Mouse (Mus musculus): Measurements from ENCODE around the gene Pklr. TPM values are rescaled to one million over a fixed set of nuclear protein-coding genes. Genes with fewer than 3 reads are reported as not detected.

Gene Pklr
- total and polyA plus RNA-seq, 3 experiments: 53.2 to 185 (median 133) TPM

- peak; percentile 93 for DNase-seq (ENCODE audit: low read depth, low spot score)
- Histone ChIP-seq H3K79me2 (ENCODE audit: control insufficient read depth, insufficient read depth, low read length, poor library complexity) (peaks cover 2% of the 10 kb centered on the region), H3K27ac (ENCODE audit: control insufficient read depth, low read depth, low read length) (no peak within 1 kb of the TSS), H3K9ac (ENCODE audit: control insufficient read depth, low read depth, low read length, poor library complexity, severe bottlenecking) (peak within 1 kb of the TSS; percentile 67), H3K9me3 (replicated peaks; ENCODE audit: insufficient read depth, low read length) (no peaks in the 10 kb centered on the region), H3K4me3 (ENCODE audit: control insufficient read depth in 1 of 2, insufficient read depth in 1 of 2, low read depth in 2 of 2, low read length in 2 of 2) (peak within 1 kb of the TSS; percentile 61 to 62), H3K36me3 (ENCODE audit: control insufficient read depth in 1 of 2, insufficient read depth in 2 of 2, low read length in 2 of 2) (peaks cover 0 to 8% of the 10 kb centered on the region in 2 experiments; a peak in 2 of 4 replicates), H3K4me1 (ENCODE audit: control insufficient read depth in 1 of 2, insufficient read depth in 2 of 2, low read length in 2 of 2) (peaks cover 10 to 15% of the 10 kb centered on the region in 2 experiments; a peak in 3 of 4 replicates), H3K27me3 (ENCODE audit: control insufficient read depth in 1 of 2, insufficient read depth in 2 of 2, low read length in 2 of 2) (no peaks in the 10 kb centered on the region)
- TF ChIP-seq RAD21 (IDR thresholded peaks at IDR 0.05; ENCODE audit: low read depth, low read length) (peak; percentile 30), UBTF (IDR thresholded peaks at IDR 0.05; ENCODE audit: borderline replicate concordance, insufficient read depth, low read depth, low read length) (no peak; the same call in 1 of the 2 replicates), TCF12 (IDR thresholded peaks at IDR 0.05; ENCODE audit: low read depth, low read length) (peak; percentile 28; the same call in 1 of the 2 replicates), NRF1 (IDR thresholded peaks at IDR 0.05; ENCODE audit: insufficient read depth, low read depth, low read length, poor library complexity, severe bottlenecking) (0 out of 2 replicates have a peak, but pooled peaks have one; percentile 40), CTCF (IDR thresholded peaks at IDR 0.05 in 2 of 3, conservative IDR thresholded peaks at IDR 0.05 in 1 of 3; ENCODE audit: control insufficient read depth in 1 of 3, insufficient read depth in 1 of 3, low read depth in 2 of 3, low read length in 3 of 3, poor library complexity in 1 of 3, severe bottlenecking in 1 of 3) (peak in 2 of 3 experiments; percentile 80 to 91; a peak in 5 of 6 replicates), HCFC1 (IDR thresholded peaks at IDR 0.05; ENCODE audit: low read depth, low read length) (no peak; the same call in 1 of the 2 replicates), CHD1 (IDR thresholded peaks at IDR 0.05; ENCODE audit: low read depth, low read length) (no peak), ZC3H11A (IDR thresholded peaks at IDR 0.05; ENCODE audit: low read depth, low read length) (peak; percentile 33; the same call in 1 of the 2 replicates), ETS1 (IDR thresholded peaks at IDR 0.05; ENCODE audit: low read depth, low read length) (no peak), ZMIZ1 (IDR thresholded peaks at IDR 0.05; ENCODE audit: low read depth, low read length) (no peak), SIN3A (IDR thresholded peaks at IDR 0.05; ENCODE audit: low read length) (peak; percentile 82), EP300 (IDR thresholded peaks at IDR 0.05; ENCODE audit: low read depth in 1 of 2, low read length in 2 of 2) (no peak), USF2 (IDR thresholded peaks at IDR 0.05; ENCODE audit: borderline replicate concordance in 1 of 2, insufficient read depth in 1 of 2, low read depth in 1 of 2, low read length in 2 of 2) (no peak), MAZ (IDR thresholded peaks at IDR 0.05; ENCODE audit: low read depth, low read length) (peak; percentile 96), MXI1 (IDR thresholded peaks at IDR 0.05; ENCODE audit: low read depth, low read length) (peak; percentile 95), SMC3 (IDR thresholded peaks at IDR 0.05; ENCODE audit: low read depth, low read length) (peak; percentile 72), MAFK (IDR thresholded peaks at IDR 0.05; ENCODE audit: borderline replicate concordance, low read depth, low read length) (no peak), BHLHE40 (IDR thresholded peaks at IDR 0.05; ENCODE audit: borderline replicate concordance, low read depth, low read length) (no peak), MAX (IDR thresholded peaks at IDR 0.05; ENCODE audit: low read length) (peak; percentile 78), TAL1 (IDR thresholded peaks at IDR 0.05; ENCODE audit: low read length) (no peak), POLR2A (IDR thresholded peaks at IDR 0.05; ENCODE audit: control insufficient read depth in 1 of 2, insufficient read depth in 1 of 2, low read depth in 1 of 2, low read length in 2 of 2, poor library complexity in 1 of 2) (peak; percentile 44 to 65; a peak in 3 of 4 replicates), MYB (IDR thresholded peaks at IDR 0.05; ENCODE audit: low read depth, low read length) (no peak), E2F4 (IDR thresholded peaks at IDR 0.05; ENCODE audit: borderline replicate concordance, low read depth, low read length) (no peak), JUND (IDR thresholded peaks at IDR 0.05; ENCODE audit: low read depth, low read length) (no peak), KAT2A (conservative IDR thresholded peaks at IDR 0.05; ENCODE audit: low read depth, low read length) (no peak), NELFE (IDR thresholded peaks at IDR 0.05; ENCODE audit: low read depth, low read length) (peak; percentile 37; the same call in 1 of the 2 replicates)
These were observed 23.8 kb downstream of the Pklr start, which contains the start of gene Hcn3 for GRCm38 (mm10) chr3:89159616-89160344. Gene Hcn3, minus strand, starts transcription at chr3:89160196.

Measured in MEL (cell line).